Mouse (Mus musculus): Measurements from ENCODE around the gene Letmd1. TPM values are rescaled to one million over a fixed set of nuclear protein-coding genes. Genes with fewer than 3 reads are reported as not detected.

Gene Letmd1
- 57.2 TPM for total RNA-seq (2023)

GRCm38 (mm10) chr15:100468295-100469188 is at the start of gene Letmd1:
Gene Letmd1, plus strand, starts transcription at chr15:100469023.

GRCm38 (mm10) chr15:100421758-100422197 is 47.0 kb upstream of the Letmd1 start, which contains the start of gene Gm5475:
Gene Gm5475, plus strand, starts transcription at chr15:100422147.

GRCm38 (mm10) chr15:100424396-100425122 is 44.3 kb upstream of the Letmd1 start, which contains the start of gene Slc11a2:
Gene Slc11a2, minus strand, starts transcription at chr15:100425072.

GRCm38 (mm10) chr15:100495102-100495501 is 26.3 kb downstream of the Letmd1 start, which contains the start of gene Csrnp2:
Gene Csrnp2, minus strand, starts transcription at chr15:100495488.

Other genes starting within 250 kb of the Letmd1 start
- gene Atf1, start 241.2 kb upstream of the Letmd1 start, total RNA-seq (2023), result 68.5 TPM
- gene Tmprss12, start 188.2 kb upstream of the Letmd1 start, total RNA-seq (2023), result not detected
- 32.5 TPM for gene Mettl7a1, start 164.9 kb upstream of the Letmd1 start, total RNA-seq (2023)
- not detected for gene Mettl7a3, start 134.1 kb upstream of the Letmd1 start, total RNA-seq (2023)
- gene Methig1, start 115.9 kb upstream of the Letmd1 start, total RNA-seq (2023), result not detected
- 1.2 TPM for gene Mettl7a2, start 115.8 kb upstream of the Letmd1 start, total RNA-seq (2023)
- not detected for gene Higd1c, start 104.5 kb upstream of the Letmd1 start, total RNA-seq (2023)
- not detected for gene Gm5475, start 46.9 kb upstream of the Letmd1 start, total RNA-seq (2023)
- gene Slc11a2, start 44.0 kb upstream of the Letmd1 start, total RNA-seq (2023), result 70.8 TPM
- gene Csrnp2, start 26.5 kb downstream of the Letmd1 start, total RNA-seq (2023), result 10.2 TPM
- 11.4 TPM for gene Tfcp2, start 83.0 kb downstream of the Letmd1 start, total RNA-seq (2023)
- 30.2 TPM for gene Pou6f1, start 131.0 kb downstream of the Letmd1 start, total RNA-seq (2023)
- 342 TPM for gene Dazap2, start 146.3 kb downstream of the Letmd1 start, total RNA-seq (2023)
- gene Smagp, start 167.9 kb downstream of the Letmd1 start, total RNA-seq (2023), result 4.2 TPM
- gene Bin2, start 200.5 kb downstream of the Letmd1 start, total RNA-seq (2023), result 419 TPM
- 9.8 TPM for gene Cela1, start 218.9 kb downstream of the Letmd1 start, total RNA-seq (2023)